Mouse (Mus musculus) MEL (cell line): ENCODE data around the gene Ppt2. TPM values are rescaled to one million over a fixed set of nuclear protein-coding genes. Genes with fewer than 3 reads are reported as not detected.
A peak's percentile ranks its signal among the peaks of the same experiment; 100 is the strongest.

Experiments used
- DNase-seq: peaks from one replicate; pipeline ENCODE4 v3.0.0; 2011; ENCODE audit warnings: low read depth, low spot score
- H3K27ac ChIP-seq: 2 replicates; pipeline ENCODE4 v1.5.1; 2012; ENCODE audit warnings: low read depth, mild to moderate bottlenecking, control low read depth, low read length, moderate library complexity; ENCODE audit not compliant: control insufficient read depth
- H3K27me3 ChIP-seq, 2 experiments: fragments of 150-350 bp in 1 of 2; sonication (generic) in 1 of 2; 2 replicates each; pipeline ENCODE4 v1.6.1; 2012; ENCODE audit warnings: low read length in 2 of 2, mild to moderate bottlenecking in 2 of 2, improper control_type of control experiment in 1 of 2, moderate library complexity in 1 of 2; ENCODE audit not compliant: insufficient read depth in 2 of 2, control insufficient read depth in 1 of 2
- H3K36me3 ChIP-seq, 2 experiments: 2 replicates each; pipeline ENCODE4 v1.6.1; 2012 to 2014; ENCODE audit warnings: low read length in 2 of 2, improper control_type of control experiment in 1 of 2, inconsistent platforms in 1 of 2, mild to moderate bottlenecking in 1 of 2; ENCODE audit not compliant: insufficient read depth in 2 of 2, control insufficient read depth in 1 of 2
- H3K4me1 ChIP-seq, 2 experiments: fragments of 150-350 bp in 1 of 2; sonication (generic) in 1 of 2; 2 replicates each; pipeline ENCODE4 v1.6.1; 2012; ENCODE audit warnings: low read length in 2 of 2, improper control_type of control experiment in 1 of 2, mild to moderate bottlenecking in 1 of 2; ENCODE audit not compliant: insufficient read depth in 2 of 2, control insufficient read depth in 1 of 2
- H3K4me3 ChIP-seq, 2 experiments: fragments of 150-350 bp in 1 of 2; sonication (generic) in 1 of 2; 2 replicates each; pipeline ENCODE4 v1.5.1; 2012; ENCODE audit warnings: low read depth in 2 of 2, low read length in 2 of 2, mild to moderate bottlenecking in 2 of 2, moderate library complexity in 2 of 2, control low read depth in 1 of 2, improper control_type of control experiment in 1 of 2; ENCODE audit not compliant: control insufficient read depth in 1 of 2, insufficient read depth in 1 of 2
- H3K79me2 ChIP-seq: 2 replicates; pipeline ENCODE4 v1.6.1; 2012; ENCODE audit warnings: mild to moderate bottlenecking, low read length, moderate library complexity; ENCODE audit not compliant: control insufficient read depth, poor library complexity, insufficient read depth
- H3K9ac ChIP-seq: 2 replicates; pipeline ENCODE4 v1.6.1; 2012; ENCODE audit warnings: low read depth, mild to moderate bottlenecking, control low read depth, low read length, moderate library complexity; ENCODE audit not compliant: control insufficient read depth, poor library complexity, severe bottlenecking
- H3K9me3 ChIP-seq: fragments of 150-350 bp; sonication (generic); replicated peaks from 2 replicates; pipeline ENCODE4 v1.6.1; 2012; ENCODE audit warnings: mild to moderate bottlenecking, low read length, improper control_type of control experiment, moderate library complexity; ENCODE audit not compliant: insufficient read depth
- BHLHE40 ChIP-seq: IDR thresholded peaks from 2 replicates; pipeline ENCODE4 v1.6.1; 2012; ENCODE audit warnings: low read depth, mild to moderate bottlenecking, inconsistent platforms, low read length, improper control_type of control experiment, borderline replicate concordance
- CTCF ChIP-seq, 3 experiments: IDR thresholded peaks in 2 of 3; conservative IDR thresholded peaks in 1 of 3; 2 replicates each; pipeline ENCODE4 v1.5.1; 2011 to 2012; ENCODE audit warnings: low read length in 3 of 3, low read depth in 2 of 3, mild to moderate bottlenecking in 2 of 3, improper control_type of control experiment in 1 of 3, inconsistent platforms in 1 of 3, mixed read lengths in 1 of 3, moderate library complexity in 1 of 3; ENCODE audit not compliant: control insufficient read depth in 1 of 3, insufficient read depth in 1 of 3, poor library complexity in 1 of 3, severe bottlenecking in 1 of 3
- ELF1 ChIP-seq: IDR thresholded peaks from 2 replicates; pipeline ENCODE4 v1.6.1; 2014; ENCODE audit warnings: low read depth, mild to moderate bottlenecking, inconsistent platforms, low read length, improper control_type of control experiment, moderate library complexity
- GATA1 ChIP-seq: IDR thresholded peaks from 2 replicates; pipeline ENCODE4 v1.6.1; 2011; ENCODE audit warnings: low read depth, low read length, improper control_type of control experiment
- MXI1 ChIP-seq: IDR thresholded peaks from 2 replicates; pipeline ENCODE4 v1.6.1; 2011; ENCODE audit warnings: mild to moderate bottlenecking, low read depth, low read length, improper control_type of control experiment
- MYC ChIP-seq: IDR thresholded peaks from 2 replicates; pipeline ENCODE4 v1.6.1; 2011; ENCODE audit warnings: low read depth, mild to moderate bottlenecking, low read length, improper control_type of control experiment, moderate library complexity
- POLR2AphosphoS5 ChIP-seq: IDR thresholded peaks from 2 replicates; pipeline ENCODE4 v1.6.1; 2012; ENCODE audit warnings: low read depth, borderline replicate concordance, mild to moderate bottlenecking, inconsistent platforms, low read length, moderate library complexity, mixed read lengths
- RAD21 ChIP-seq: IDR thresholded peaks from 2 replicates; pipeline ENCODE4 v1.6.1; 2011; ENCODE audit warnings: mild to moderate bottlenecking, low read depth, low read length, improper control_type of control experiment
- SMC3 ChIP-seq: IDR thresholded peaks from 2 replicates; pipeline ENCODE4 v1.6.1; 2011; ENCODE audit warnings: low read depth, low read length, improper control_type of control experiment
- ZC3H11A ChIP-seq: IDR thresholded peaks from 2 replicates; pipeline ENCODE4 v1.6.1; 2012; ENCODE audit warnings: low read depth, mild to moderate bottlenecking, inconsistent platforms, low read length, improper control_type of control experiment
- ZMIZ1 ChIP-seq: IDR thresholded peaks from 2 replicates; pipeline ENCODE4 v1.6.1; 2012; ENCODE audit warnings: low read depth, mild to moderate bottlenecking, inconsistent platforms, low read length, improper control_type of control experiment, moderate library complexity
- ZNF384 ChIP-seq: IDR thresholded peaks from 2 replicates; pipeline ENCODE4 v1.6.1; 2012; ENCODE audit warnings: low read depth, mild to moderate bottlenecking, inconsistent platforms, low read length, improper control_type of control experiment
- polyA plus RNA-seq, 2 experiments: library from polyadenylated mRNA; stranded (reverse) in 1 of 2; unstranded in 1 of 2; fragments of >175 nt in 1 of 2; fragments of >200 nt in 1 of 2; gene quantifications; 2 replicates each; pipeline versions ENCODE4 v1.2.1 to v1.2.4; 2012; ENCODE audit warnings: low replicate concordance in 2 of 2, low read depth in 1 of 2; ENCODE audit not compliant: insufficient read length in 2 of 2, insufficient read depth in 1 of 2, missing spikeins in 1 of 2
- total RNA-seq: library from RNA; depleted of rRNA; stranded (reverse); fragments of 300-350 nt; gene quantifications from 2 replicates; pipeline ENCODE4 v1.2.3, GENCODE M21; 2012

Ppt2 gene
- total and polyA plus RNA-seq, 3 experiments = 29.2 to 147 (median 67.1) TPM

DNA sequence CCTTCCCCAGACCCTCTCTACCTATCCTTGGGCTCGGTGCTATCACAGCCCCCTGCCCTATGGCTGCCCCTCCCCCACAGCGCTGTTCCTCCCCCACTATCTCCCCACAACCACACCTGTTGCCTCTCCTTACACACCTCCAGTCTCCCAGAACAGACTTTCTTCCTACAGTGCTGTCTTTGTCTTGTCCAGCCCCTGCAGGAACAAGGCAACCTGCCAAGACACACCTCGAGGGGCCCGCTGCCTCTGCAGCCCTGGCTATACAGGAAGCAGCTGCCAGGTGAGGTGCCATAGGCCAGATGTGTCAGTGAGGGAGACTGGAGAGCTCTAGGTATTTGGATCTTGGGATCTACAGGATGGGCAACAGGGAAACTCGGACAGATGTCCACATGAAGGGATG, 51.7 kb downstream of the Ppt2 start:
- Histone ChIP-seq H3K27ac (no peak overlapping the region), H3K79me2 (no peaks in the 10 kb centered on the region), H3K4me3 (no peak overlapping the region), H3K9me3 (no peaks in the 10 kb centered on the region), H3K27me3 (no peaks in the 10 kb centered on the region; a peak in 2 of 4 replicates), H3K36me3 (no peaks in the 10 kb centered on the region), H3K9ac (no peak overlapping the region), H3K4me1 (no peaks in the 10 kb centered on the region)
- TF ChIP-seq CTCF (IDR thresholded peaks at IDR 0.05 in 2 of 3, conservative IDR thresholded peaks at IDR 0.05 in 1 of 3; ENCODE audit: control insufficient read depth in 1 of 3, insufficient read depth in 1 of 3, low read depth in 2 of 3, low read length in 3 of 3, poor library complexity in 1 of 3, severe bottlenecking in 1 of 3) (no peak), SMC3 (no peak), POLR2AphosphoS5 (no peak), MYC (no peak), ZMIZ1 (no peak), ELF1 (no peak), ZC3H11A (no peak)
- DNase-seq = no peak

DNA sequence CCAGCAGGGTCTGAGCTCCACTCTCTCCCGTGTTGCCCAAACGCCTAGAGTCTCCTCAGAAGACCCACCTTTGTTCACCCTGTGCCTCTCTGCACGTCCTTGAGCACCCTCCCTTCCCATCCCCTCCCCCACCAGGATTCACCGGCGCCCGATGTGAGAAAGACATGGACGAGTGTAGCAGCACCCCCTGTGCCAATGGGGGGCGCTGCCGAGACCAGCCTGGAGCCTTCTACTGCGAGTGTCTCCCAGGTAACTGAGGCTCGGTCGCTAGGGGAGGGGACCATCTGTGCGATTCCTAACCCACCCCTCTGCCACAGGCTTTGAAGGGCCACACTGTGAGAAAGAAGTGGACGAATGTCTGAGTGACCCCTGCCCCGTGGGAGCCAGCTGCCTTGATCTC, 55.9 kb downstream of the Ppt2 start:
- H3K9me3 ChIP-seq = no peaks in the 10 kb centered on the region
- TF ChIP-seq GATA1 = no peak
- TF ChIP-seq CTCF (IDR thresholded peaks at IDR 0.05 in 2 of 3, conservative IDR thresholded peaks at IDR 0.05 in 1 of 3; ENCODE audit: control insufficient read depth in 1 of 3, insufficient read depth in 1 of 3, low read depth in 2 of 3, low read length in 3 of 3, poor library complexity in 1 of 3, severe bottlenecking in 1 of 3) = 0 out of 6 replicates have a peak, but pooled peaks of 1 of the 3 experiments have one; percentile 14
- no peaks in the 10 kb centered on the region for H3K36me3 ChIP-seq
- no peak overlapping the region for H3K27ac ChIP-seq
- no peak for DNase-seq
- H3K4me1 ChIP-seq = no peaks in the 10 kb centered on the region
- H3K79me2 ChIP-seq = no peaks in the 10 kb centered on the region
- no peaks in the 10 kb centered on the region; a peak in 2 of 4 replicates for H3K27me3 ChIP-seq
- no peak overlapping the region for H3K4me3 ChIP-seq
- H3K9ac ChIP-seq = no peak overlapping the region

DNA sequence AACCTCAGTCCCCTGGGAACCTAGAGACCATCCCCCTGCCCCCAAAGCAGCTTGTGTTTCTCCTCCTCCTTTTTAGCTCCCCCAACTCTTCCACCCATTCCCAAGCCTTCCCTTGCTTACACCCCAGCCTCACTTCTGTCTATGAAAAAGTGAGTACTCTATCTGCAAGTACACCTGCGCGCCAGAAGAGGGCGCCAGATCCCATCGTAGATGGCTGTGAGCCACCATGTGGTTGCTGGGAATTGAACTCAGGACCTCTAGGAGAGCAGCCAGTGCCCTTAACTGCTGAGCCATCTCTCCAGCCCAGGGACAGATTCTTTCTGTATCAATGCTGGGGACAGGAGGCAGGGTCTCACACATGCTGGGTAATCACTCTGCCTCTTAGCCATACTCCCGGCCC, 56.4 kb downstream of the Ppt2 start:
- peak; percentile 51 for DNase-seq
- Histone ChIP-seq H3K4me1 (no peaks in the 10 kb centered on the region), H3K79me2 (no peaks in the 10 kb centered on the region), H3K9ac (no peak overlapping the region), H3K27ac (no peak overlapping the region), H3K9me3 (no peaks in the 10 kb centered on the region), H3K4me3 (no peak overlapping the region), H3K36me3 (no peaks in the 10 kb centered on the region), H3K27me3 (no peaks in the 10 kb centered on the region; a peak in 2 of 4 replicates)
- TF ChIP-seq CTCF (IDR thresholded peaks at IDR 0.05 in 2 of 3, conservative IDR thresholded peaks at IDR 0.05 in 1 of 3; ENCODE audit: control insufficient read depth in 1 of 3, insufficient read depth in 1 of 3, low read depth in 2 of 3, low read length in 3 of 3, poor library complexity in 1 of 3, severe bottlenecking in 1 of 3) = peak; percentile 51 to 65 (median 51)
- TF ChIP-seq MXI1 = no peak
- peak; percentile 55; the same call in 1 of the 2 replicates for TF ChIP-seq ZC3H11A
- 0 out of 2 replicates have a peak, but pooled peaks have one; percentile 15 for TF ChIP-seq BHLHE40
- TF ChIP-seq ZNF384 = no peak
- TF ChIP-seq RAD21 = peak; percentile 55
- TF ChIP-seq SMC3 = peak; percentile 72
